Mouse (Mus musculus) embryonic facial prominence, embryonic 15.5 days (tissue): ENCODE results near the gene Pabpc4. TPM values are rescaled to one million over a fixed set of nuclear protein-coding genes. Genes with fewer than 3 reads are reported as not detected.

Source experiments
- ATAC-seq: fragments of 200-750 bp; cut with Nextera tagmentation; 2 replicates; pipeline ENCODE4 v1.8.0; 2017; ENCODE audit warnings: low read depth, moderate TSS enrichment; ENCODE audit not compliant: insufficient number of reproducible peaks, low FRiP score, low TSS enrichment
- H3K27ac ChIP-seq: fragments of 300-500 bp; sonication (generic); replicated peaks from 2 replicates; pipeline ENCODE4 v1.5.1; 2015; ENCODE audit warnings: mild to moderate bottlenecking, inconsistent platforms
- H3K27me3 ChIP-seq: fragments of 300-500 bp; sonication (generic); 2 replicates; pipeline ENCODE4 v1.6.1; 2015; ENCODE audit warnings: inconsistent platforms
- H3K36me3 ChIP-seq: fragments of 300-500 bp; sonication (generic); 2 replicates; pipeline ENCODE4 v1.6.1; 2015; ENCODE audit warnings: mild to moderate bottlenecking, inconsistent platforms
- H3K4me1 ChIP-seq: fragments of 300-500 bp; sonication (generic); 2 replicates; pipeline ENCODE4 v1.6.1; 2015; ENCODE audit warnings: inconsistent platforms
- H3K4me2 ChIP-seq: fragments of 300-500 bp; sonication (generic); replicated peaks from 2 replicates; pipeline ENCODE4 v1.6.1; 2015; ENCODE audit warnings: mild to moderate bottlenecking, inconsistent platforms
- H3K4me3 ChIP-seq: fragments of 300-500 bp; sonication (generic); replicated peaks from 2 replicates; pipeline ENCODE4 v1.5.1; 2015; ENCODE audit warnings: mild to moderate bottlenecking, inconsistent platforms
- H3K9ac ChIP-seq: fragments of 300-500 bp; sonication (generic); 2 replicates; pipeline ENCODE4 v1.6.1; 2015; ENCODE audit warnings: inconsistent platforms
- H3K9me3 ChIP-seq: fragments of 300-500 bp; sonication (generic); replicated peaks from 2 replicates; pipeline ENCODE4 v1.6.1; 2016; ENCODE audit warnings: inconsistent platforms
- WGBS: fragments of 180-500 bp; shearing (Covaris S2); methylation state at CpG from one replicate; pipeline ENCODE4 v1.1.7; 2015; 5-methylcytosine and 5-hydroxymethylcytosine counted together
- polyA plus RNA-seq: library from polyadenylated mRNA; unstranded; fragments of >200 nt; fragmentation: Nextera tagmentation; extraction: Ambion mirVana; gene quantifications from 2 replicates; pipeline ENCODE4 v1.2.1, GENCODE M21; 2015

Pabpc4 gene
- polyA plus RNA-seq, 1 experiment from 2014 or later, result 37.5 TPM

DNA sequence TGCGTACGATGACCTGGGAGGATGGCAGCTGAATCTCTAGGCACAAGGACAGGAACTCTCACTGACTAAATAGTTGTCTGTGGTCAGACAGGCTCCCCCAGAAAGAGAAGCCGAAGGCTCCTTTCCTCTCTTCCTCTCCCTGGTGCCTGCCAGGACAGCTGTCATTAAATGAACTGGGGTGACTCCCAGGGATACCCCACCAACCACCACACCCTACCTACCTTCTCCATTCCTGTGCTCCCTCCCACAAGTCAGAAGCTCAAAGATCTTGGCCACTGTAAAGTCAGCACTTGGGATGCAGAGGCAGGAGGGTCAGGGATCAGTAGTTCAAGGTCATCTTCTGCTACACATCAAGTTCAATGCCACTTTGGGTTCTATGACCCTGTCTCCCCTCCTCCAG is 29.3 kb upstream of the Pabpc4 start:
- Histone ChIP-seq H3K4me3 (no peak overlapping the region), H3K9ac (no peak overlapping the region), H3K36me3 (no peaks in the 10 kb centered on the region), H3K4me1 (peaks cover 33% of the 10 kb centered on the region), H3K27ac (no peak overlapping the region), H3K4me2 (no peak overlapping the region), H3K9me3 (no peaks in the 10 kb centered on the region), H3K27me3 (peaks cover 45% of the 10 kb centered on the region)
- no peak for ATAC-seq
- WGBS, result 54% methylated on average over 3 of the region's 3 CpGs

DNA sequence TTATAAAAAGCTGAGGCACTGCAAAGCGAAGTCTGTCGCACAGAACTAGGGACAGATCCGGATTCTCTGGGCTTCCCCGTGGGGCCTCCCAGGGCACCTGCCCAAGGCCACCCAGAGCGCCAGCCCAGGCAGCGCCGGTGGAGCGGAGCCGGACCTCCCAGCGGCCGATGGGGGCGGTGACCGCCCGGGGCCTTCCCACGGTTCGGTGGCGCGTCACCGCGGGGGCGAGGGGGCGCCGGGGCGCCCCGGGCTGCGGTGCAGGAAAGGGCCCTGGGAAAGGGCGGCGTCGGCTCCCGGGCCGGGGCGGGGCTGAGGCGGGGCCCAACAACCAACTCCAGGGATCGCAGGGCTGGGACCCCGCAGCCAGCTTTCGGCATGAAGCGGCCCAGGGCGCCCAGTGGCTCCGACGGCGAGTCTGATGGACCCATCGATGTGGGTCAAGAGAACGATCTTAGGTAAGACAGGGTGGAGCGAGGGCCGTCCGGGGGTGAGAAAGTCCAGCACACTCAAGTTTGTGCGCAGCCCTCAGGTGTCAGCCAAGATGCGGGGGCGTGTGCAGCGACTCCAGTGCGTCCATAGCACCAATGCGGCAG is 28.6 kb upstream of the Pabpc4 start, which contains the start of gene Heyl:
TSS of gene Heyl (plus strand) at position 65 of the 593 bp plus-strand sequence.
- peaks cover 30% of the 10 kb centered on the region for H3K4me1 ChIP-seq
- under 1% methylated on average over 47 of the region's 52 CpGs for WGBS
- no peaks in the 10 kb centered on the region for H3K9me3 ChIP-seq
- peak; percentile 40 for ATAC-seq
- H3K4me2 ChIP-seq, result peak within 1 kb of the TSS; percentile 89
- H3K27me3 ChIP-seq, result peaks cover 50% of the 10 kb centered on the region
- H3K9ac ChIP-seq, result peak within 1 kb of the TSS; percentile 26; the same call in 1 of the 2 replicates
- H3K36me3 ChIP-seq, result no peaks in the 10 kb centered on the region
- no peak within 1 kb of the TSS for H3K27ac ChIP-seq
- H3K4me3 ChIP-seq, result peak within 1 kb of the TSS; percentile 47

DNA sequence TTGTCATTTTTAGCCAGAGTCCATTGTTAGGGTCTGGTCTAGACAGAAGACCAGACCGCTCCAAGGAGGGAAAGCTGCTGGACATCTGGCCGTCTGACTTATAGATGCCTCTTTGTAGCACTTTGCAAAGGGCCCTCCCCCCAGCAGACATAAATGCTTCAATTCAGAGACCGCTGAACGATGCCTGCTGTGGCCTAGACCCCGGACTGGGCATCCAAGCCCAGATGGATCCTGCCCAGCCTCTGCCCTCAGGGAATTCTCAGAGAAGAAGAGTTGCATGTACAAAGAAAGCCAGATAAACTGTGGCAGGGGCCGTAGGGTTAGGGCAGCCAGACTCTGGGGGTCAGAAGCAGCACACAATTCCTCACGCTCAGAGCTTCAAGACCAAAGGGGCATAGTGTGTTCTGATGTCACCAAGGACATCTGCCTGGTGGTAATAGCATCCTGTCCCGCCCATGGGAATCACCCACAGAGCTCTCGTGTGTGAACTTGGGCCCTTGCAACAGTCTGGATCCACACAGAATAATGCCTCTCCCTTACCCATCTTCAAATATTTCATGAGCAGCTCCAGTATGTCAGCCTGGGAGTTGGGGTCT is 26.2 kb upstream of the Pabpc4 start:
- H3K4me3 ChIP-seq, result no peak overlapping the region
- H3K4me2 ChIP-seq, result 0 out of 2 replicates have a peak overlapping the region, but pooled peaks have one; percentile 2
- H3K4me1 ChIP-seq, result peaks cover 34% of the 10 kb centered on the region
- H3K27me3 ChIP-seq, result peaks cover 66% of the 10 kb centered on the region
- WGBS, result 42% methylated on average over 9 of the region's 9 CpGs
- no peak overlapping the region for H3K27ac ChIP-seq
- H3K9me3 ChIP-seq, result no peaks in the 10 kb centered on the region
- no peak for ATAC-seq
- H3K9ac ChIP-seq, result no peak overlapping the region
- no peaks in the 10 kb centered on the region for H3K36me3 ChIP-seq

DNA sequence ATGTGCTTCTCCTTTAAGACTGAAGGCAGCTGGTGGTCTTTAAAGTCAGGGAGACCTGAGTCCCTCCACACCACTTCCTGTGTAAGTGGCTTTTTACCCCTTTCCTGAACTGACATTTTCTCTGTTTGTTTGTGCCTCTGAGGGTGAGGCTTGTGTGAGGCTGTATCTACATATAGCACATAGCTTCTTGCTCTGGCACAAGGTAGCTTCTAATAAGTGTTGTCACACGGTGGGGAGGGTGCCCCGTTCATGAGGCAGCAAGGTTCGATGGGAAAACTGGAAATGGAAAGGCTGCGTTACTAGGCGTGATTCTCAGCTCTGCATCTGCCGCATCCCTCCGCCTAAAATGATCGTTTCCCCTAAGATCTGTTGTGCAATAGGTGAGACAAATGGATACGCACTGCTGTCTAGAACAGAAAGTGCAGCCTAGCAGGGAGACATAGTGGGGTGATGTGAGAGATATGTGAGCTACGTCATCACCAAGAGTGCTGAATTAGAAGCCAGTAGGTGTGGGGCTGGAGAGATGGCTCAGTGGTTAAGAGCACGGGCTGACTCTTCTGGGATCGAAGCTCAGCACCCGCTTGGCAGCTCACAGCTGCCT is 25.6 kb upstream of the Pabpc4 start:
- Histone ChIP-seq H3K27me3 (peaks cover 65% of the 10 kb centered on the region), H3K9ac (no peak overlapping the region), H3K36me3 (no peaks in the 10 kb centered on the region), H3K9me3 (no peaks in the 10 kb centered on the region), H3K4me2 (0 out of 2 replicates have a peak overlapping the region, but pooled peaks have one; percentile 12), H3K27ac (no peak overlapping the region), H3K4me1 (peaks cover 34% of the 10 kb centered on the region), H3K4me3 (no peak overlapping the region)
- ATAC-seq, result no peak
- 66% methylated on average over 13 of the region's 13 CpGs for WGBS

DNA sequence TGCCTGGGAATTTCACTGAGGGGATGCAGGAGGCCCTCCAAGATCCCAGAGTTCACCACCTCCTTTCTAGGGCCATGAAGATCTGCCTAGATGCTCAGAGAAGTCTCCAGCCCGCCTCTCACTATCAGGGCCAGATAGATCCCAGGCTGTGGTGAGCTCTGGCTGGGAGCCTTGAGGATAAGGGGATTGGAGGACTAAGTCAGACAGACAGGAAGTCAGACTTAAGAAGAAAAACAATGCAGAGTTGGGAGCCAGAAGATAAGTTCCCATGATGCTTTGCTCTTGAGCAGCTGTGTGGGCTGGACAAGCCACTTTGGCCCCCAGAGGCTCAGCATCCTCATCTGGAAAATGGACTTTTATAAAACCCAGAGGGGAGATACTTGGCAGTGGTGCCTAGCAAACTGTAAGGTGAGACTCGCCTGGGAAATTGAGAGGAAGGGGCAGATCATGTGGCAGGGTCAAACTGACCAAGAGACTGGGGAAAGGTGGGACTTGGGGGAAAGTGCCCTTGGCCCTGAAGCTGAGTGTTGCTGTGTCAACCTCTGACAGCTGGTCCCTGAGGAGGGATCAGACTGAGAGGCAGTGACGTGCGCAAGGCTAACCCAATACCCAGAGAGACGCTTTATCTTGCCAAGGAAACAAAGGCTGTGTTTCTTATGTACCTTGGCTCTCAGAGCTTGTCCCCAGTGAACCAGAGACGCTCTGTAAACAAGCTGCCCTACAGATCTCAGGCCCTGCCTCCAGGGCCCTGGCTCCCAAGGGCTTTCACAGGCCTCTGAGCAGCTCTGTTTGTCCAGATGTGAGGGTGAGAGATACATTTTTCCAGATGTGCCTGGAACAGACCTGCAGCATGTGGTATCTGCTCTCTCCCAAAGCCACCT is 24.5 kb upstream of the Pabpc4 start:
- Histone ChIP-seq H3K27ac (no peak overlapping the region; the same call in 1 of the 2 replicates), H3K27me3 (peaks cover 55% of the 10 kb centered on the region), H3K4me3 (no peak overlapping the region), H3K9ac (no peak overlapping the region), H3K4me2 (no peak overlapping the region), H3K4me1 (peaks cover 34% of the 10 kb centered on the region), H3K9me3 (no peaks in the 10 kb centered on the region), H3K36me3 (no peaks in the 10 kb centered on the region)
- 47% methylated on average over 6 of the region's 6 CpGs for WGBS
- no peak for ATAC-seq

DNA sequence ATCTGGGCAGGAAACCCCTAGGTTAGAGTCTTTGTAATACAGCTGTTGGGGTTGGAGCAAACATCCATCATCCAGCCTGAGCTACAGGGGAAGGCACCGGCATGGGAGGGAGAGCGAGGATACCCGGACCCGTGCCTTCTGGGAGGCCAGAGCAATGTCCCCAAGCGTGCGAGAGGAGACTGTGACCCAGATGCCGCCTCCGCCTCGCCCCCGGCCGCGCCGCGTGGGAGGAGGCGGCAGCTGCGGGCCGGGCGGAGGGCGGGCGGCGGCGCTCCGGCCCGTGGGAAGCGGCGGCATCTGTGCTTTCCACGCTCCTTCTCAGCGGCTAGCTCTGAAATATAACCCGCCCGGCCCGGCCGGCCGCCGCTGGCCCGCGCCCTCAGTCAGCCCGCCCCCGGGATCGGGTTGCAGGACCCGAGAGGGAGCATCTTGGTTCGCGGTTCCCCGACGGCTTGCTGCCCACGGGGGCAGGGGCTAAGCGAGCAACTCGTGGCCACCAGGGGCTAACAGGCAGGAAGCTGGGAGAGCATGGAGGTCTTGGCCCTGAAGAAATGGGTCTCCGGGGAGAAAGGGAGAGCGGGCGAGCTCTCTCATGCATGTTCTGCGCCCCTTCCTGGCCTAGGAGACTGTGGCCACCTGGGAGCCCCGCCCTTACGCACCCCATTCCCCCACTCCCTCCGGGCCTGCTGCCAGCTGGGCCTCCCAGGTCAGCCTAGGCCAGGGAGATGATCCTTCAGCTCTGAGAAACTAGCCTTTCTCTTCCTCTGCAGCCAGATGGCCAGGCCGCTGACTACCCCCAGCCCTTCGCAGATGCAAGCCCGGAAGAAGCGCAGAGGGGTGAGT is 22.6 kb upstream of the Pabpc4 start:
- H3K36me3 ChIP-seq, result no peaks in the 10 kb centered on the region
- peak; percentile 65 for ATAC-seq
- peak overlapping the region; percentile 12; the same call in 1 of the 2 replicates for H3K9ac ChIP-seq
- H3K4me2 ChIP-seq, result peak overlapping the region; percentile 65
- peaks cover 25% of the 10 kb centered on the region for H3K4me1 ChIP-seq
- peak overlapping the region; percentile 31 for H3K4me3 ChIP-seq
- peaks cover 38% of the 10 kb centered on the region for H3K27me3 ChIP-seq
- 6% methylated on average over 58 of the region's 58 CpGs for WGBS
- H3K9me3 ChIP-seq, result no peaks in the 10 kb centered on the region
- peak overlapping the region; percentile 60 for H3K27ac ChIP-seq

DNA sequence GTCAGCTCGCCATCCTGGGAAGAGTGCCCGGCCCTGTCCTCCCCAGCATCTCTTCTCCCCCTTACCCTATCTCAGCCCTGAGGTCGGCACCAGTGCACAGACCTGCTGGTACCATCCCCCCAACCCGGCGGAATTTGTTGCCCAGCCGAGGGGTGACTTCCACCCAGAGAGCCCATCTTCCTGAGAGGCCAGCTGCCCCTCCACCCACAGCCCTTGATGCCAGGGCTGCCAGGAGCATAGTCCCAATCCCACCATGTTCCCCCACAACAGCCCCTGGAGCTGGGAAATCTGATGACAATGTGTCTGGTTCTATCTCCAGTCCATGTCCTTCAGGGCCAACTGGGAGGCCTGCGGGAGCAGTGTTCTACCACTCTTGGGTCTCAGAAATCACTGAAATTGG is 15.9 kb upstream of the Pabpc4 start:
- H3K4me2 ChIP-seq, result no peak overlapping the region
- no peaks in the 10 kb centered on the region; the same call in 1 of the 2 replicates for H3K27me3 ChIP-seq
- WGBS, result 74% methylated on average over 7 of the region's 7 CpGs
- no peaks in the 10 kb centered on the region for H3K9me3 ChIP-seq
- H3K4me3 ChIP-seq, result no peak overlapping the region
- H3K36me3 ChIP-seq, result no peaks in the 10 kb centered on the region
- H3K27ac ChIP-seq, result no peak overlapping the region
- no peak for ATAC-seq
- H3K4me1 ChIP-seq, result peaks cover 8% of the 10 kb centered on the region
- no peak overlapping the region for H3K9ac ChIP-seq

DNA sequence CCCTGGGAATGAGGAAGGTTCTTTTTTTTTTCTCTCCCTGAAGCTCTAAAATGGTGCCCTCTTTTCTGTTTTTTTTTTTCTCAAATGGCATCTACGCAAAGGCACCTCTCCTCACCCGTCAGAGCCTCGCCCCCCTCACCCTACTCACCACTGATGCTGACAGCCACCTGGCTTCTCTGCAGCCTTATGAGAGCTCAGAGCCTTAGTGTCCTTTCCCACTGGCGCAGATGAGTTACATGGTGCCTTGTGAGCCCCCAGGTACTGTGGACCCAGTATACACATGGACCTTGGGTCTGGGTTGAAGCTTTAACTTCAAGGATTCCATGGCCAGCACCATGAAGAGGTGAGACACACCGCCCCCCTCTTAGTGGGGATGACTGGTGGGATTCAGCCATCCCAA is 15.5 kb upstream of the Pabpc4 start:
- no peak overlapping the region; the same call in 1 of the 2 replicates for H3K27ac ChIP-seq
- H3K9ac ChIP-seq, result no peak overlapping the region
- WGBS, result 87% methylated on average over 5 of the region's 5 CpGs
- H3K27me3 ChIP-seq, result no peaks in the 10 kb centered on the region
- H3K4me1 ChIP-seq, result peaks cover 8% of the 10 kb centered on the region
- no peak overlapping the region for H3K4me3 ChIP-seq
- H3K36me3 ChIP-seq, result no peaks in the 10 kb centered on the region
- H3K9me3 ChIP-seq, result no peaks in the 10 kb centered on the region
- ATAC-seq, result no peak
- H3K4me2 ChIP-seq, result no peak overlapping the region

DNA sequence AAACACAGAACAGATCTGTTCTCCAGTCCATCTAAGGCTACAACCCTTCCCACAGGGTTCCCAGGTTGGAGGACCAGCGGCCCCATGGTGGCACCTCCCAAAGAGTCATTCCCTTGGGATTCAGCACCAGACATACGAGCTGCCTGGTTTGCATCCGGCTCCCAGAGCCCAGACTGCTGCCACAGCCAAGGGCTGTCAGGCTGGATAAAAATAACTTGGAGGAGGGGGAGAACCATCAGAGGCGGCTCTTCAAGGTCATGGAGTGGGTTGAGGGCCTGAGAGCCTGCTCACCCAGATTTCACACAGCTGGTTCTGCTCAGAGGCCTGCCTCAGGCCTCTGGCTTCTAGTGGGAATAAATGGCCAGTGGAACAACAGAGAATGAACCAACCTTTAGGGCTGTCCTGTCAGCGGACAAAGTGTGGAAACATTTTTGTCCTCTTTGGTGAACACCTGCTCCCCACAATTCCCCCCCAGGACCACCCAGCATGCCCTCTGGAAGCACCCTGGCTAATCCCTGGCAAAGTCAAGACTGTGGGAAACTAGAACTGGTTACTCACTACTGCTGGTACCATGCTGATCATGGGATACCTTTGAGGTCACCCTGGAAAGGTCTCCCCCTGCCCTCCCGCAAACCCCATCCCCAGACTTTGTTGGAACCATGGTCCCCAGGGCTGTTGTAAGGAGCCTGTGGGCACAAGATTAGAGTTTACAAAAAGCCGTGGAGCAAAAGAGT is 14.8 kb upstream of the Pabpc4 start:
- Histone ChIP-seq H3K4me1 (peaks cover 8% of the 10 kb centered on the region), H3K36me3 (no peaks in the 10 kb centered on the region), H3K4me2 (no peak overlapping the region), H3K9ac (no peak overlapping the region), H3K4me3 (no peak overlapping the region), H3K9me3 (no peaks in the 10 kb centered on the region), H3K27me3 (no peaks in the 10 kb centered on the region), H3K27ac (no peak overlapping the region; the same call in 1 of the 2 replicates)
- 29% methylated on average over 7 of the region's 7 CpGs for WGBS
- peak; percentile 13; the same call in 1 of the 2 replicates for ATAC-seq

DNA sequence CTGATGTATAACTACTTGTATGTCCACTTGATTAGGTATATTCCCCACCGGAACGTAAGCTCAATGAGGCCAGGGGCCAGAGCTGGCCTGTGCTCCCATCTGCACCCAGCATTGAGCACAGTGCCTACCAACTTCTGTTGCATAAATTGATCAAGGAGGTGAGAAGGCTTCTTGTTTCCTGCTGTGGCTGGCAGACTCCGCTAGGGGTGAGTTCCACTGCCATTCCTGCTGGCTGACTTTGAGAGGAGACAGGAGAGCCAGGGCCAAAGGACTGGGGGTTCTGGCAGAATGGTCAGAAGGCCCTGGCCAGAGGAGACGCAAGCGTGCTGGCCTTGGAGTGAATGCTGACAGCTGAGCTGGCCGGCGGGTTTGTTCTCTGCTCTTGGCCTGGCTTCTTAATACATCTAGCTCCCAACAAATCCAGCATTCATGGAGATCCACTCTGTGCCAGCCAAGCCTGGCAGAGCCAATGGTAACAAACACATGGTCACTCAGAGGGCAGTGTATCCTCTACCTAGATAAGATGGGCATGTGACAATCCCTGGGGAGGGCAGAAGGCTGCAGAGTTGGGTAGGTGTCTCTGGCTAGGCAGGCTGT is 13.1 kb upstream of the Pabpc4 start:
- Histone ChIP-seq H3K36me3 (no peaks in the 10 kb centered on the region), H3K9me3 (no peaks in the 10 kb centered on the region), H3K4me3 (no peak overlapping the region), H3K27ac (no peak overlapping the region), H3K9ac (no peak overlapping the region), H3K4me2 (no peak overlapping the region), H3K27me3 (no peaks in the 10 kb centered on the region), H3K4me1 (peaks cover 8% of the 10 kb centered on the region)
- ATAC-seq, result no peak
- WGBS, result 81% methylated on average over 7 of the region's 7 CpGs
